Mouse (Mus musculus) CH12.LX (cell line): ENCODE data around the gene Fbxw11. TPM values are rescaled to one million over a fixed set of nuclear protein-coding genes. Genes with fewer than 3 reads are reported as not detected.

Experiments
- DNase-seq: peaks from one replicate; pipeline ENCODE4 v3.0.0-alpha.2; 2013; ENCODE audit errors: extremely low read depth
- H3K27ac ChIP-seq: 2 replicates; pipeline ENCODE4 v1.5.1; 2012; ENCODE audit warnings: low read depth, mild to moderate bottlenecking, control low read depth, moderate library complexity; ENCODE audit not compliant: insufficient read depth
- H3K27me3 ChIP-seq: replicated peaks from 2 replicates; pipeline ENCODE3; 2012; ENCODE audit warnings: inconsistent platforms
- H3K36me3 ChIP-seq, 2 experiments: replicated peaks in 1 of 2; 2 replicates each; pipeline versions ENCODE3 to v1.6.1; 2012; ENCODE audit warnings: inconsistent platforms in 1 of 2, low read length in 1 of 2, mild to moderate bottlenecking in 1 of 2, mixed read lengths in 1 of 2, moderate library complexity in 1 of 2; ENCODE audit not compliant: control insufficient read depth in 1 of 2, insufficient read depth in 1 of 2
- H3K4me1 ChIP-seq, 2 experiments: 2 replicates each; pipeline ENCODE4 v1.6.1; 2012; ENCODE audit warnings: inconsistent platforms in 1 of 2, moderate library complexity in 1 of 2; ENCODE audit not compliant: insufficient read depth in 2 of 2, control insufficient read depth in 1 of 2
- H3K4me2 ChIP-seq: 2 replicates; pipeline ENCODE4 v1.6.1; 2012; ENCODE audit warnings: low read depth, mild to moderate bottlenecking, control low read depth; ENCODE audit not compliant: poor library complexity, insufficient read depth, severe bottlenecking
- H3K4me3 ChIP-seq, 3 experiments: fragments of 150-350 bp in 1 of 3; sonication (generic) in 1 of 3; replicated peaks in 1 of 3; 2 replicates each; pipeline versions ENCODE3 to v1.5.1; 2011 to 2012; ENCODE audit warnings: low read depth in 2 of 3, low read length in 2 of 3, mild to moderate bottlenecking in 2 of 3, moderate library complexity in 2 of 3, control low read depth in 1 of 3, improper control_type of control experiment in 1 of 3, inconsistent platforms in 1 of 3, mixed read lengths in 1 of 3; ENCODE audit not compliant: poor library complexity in 1 of 3
- H3K79me2 ChIP-seq: replicated peaks from 2 replicates; pipeline ENCODE4 v1.6.1; 2012; ENCODE audit warnings: mild to moderate bottlenecking, moderate library complexity; ENCODE audit not compliant: control insufficient read depth, poor library complexity, insufficient read depth, severe bottlenecking; ENCODE audit errors: extremely low read depth
- H3K9ac ChIP-seq: 2 replicates; pipeline ENCODE4 v1.6.1; 2012; ENCODE audit warnings: low read depth, mild to moderate bottlenecking, control low read depth, moderate library complexity; ENCODE audit not compliant: insufficient read depth
- H3K9me3 ChIP-seq: replicated peaks from 2 replicates; pipeline ENCODE3; 2012; ENCODE audit warnings: low read length, inconsistent platforms, mixed read lengths
- CHD2 ChIP-seq: IDR thresholded peaks from 2 replicates; pipeline ENCODE4 v1.6.1; 2011; ENCODE audit warnings: low read length, improper control_type of control experiment
- CTCF ChIP-seq, 2 experiments: IDR thresholded peaks in 1 of 2; conservative IDR thresholded peaks in 1 of 2; 2 replicates each; pipeline ENCODE4 v1.5.1; 2011 to 2012; ENCODE audit warnings: low read depth in 2 of 2, low read length in 2 of 2, improper control_type of control experiment in 1 of 2, inconsistent platforms in 1 of 2, mild to moderate bottlenecking in 1 of 2, moderate library complexity in 1 of 2
- E2F4 ChIP-seq: IDR thresholded peaks from 2 replicates; pipeline ENCODE4 v1.6.1; 2011; ENCODE audit warnings: low read depth, low read length, improper control_type of control experiment; ENCODE audit not compliant: insufficient replicate concordance
- EP300 ChIP-seq: IDR thresholded peaks from 2 replicates; pipeline ENCODE4 v1.6.1; 2011; ENCODE audit warnings: low read length, improper control_type of control experiment
- ETS1 ChIP-seq: conservative IDR thresholded peaks from 2 replicates; pipeline ENCODE4 v1.6.1; 2012; ENCODE audit warnings: low read depth, mild to moderate bottlenecking, inconsistent platforms, low read length, improper control_type of control experiment, moderate library complexity
- GABPA ChIP-seq: IDR thresholded peaks from 2 replicates; pipeline ENCODE4 v1.6.1; 2012; ENCODE audit warnings: low read depth, low read length, improper control_type of control experiment, inconsistent platforms; ENCODE audit not compliant: insufficient replicate concordance
- HCFC1 ChIP-seq: IDR thresholded peaks from 2 replicates; pipeline ENCODE4 v1.6.1; 2012; ENCODE audit warnings: low read depth, mild to moderate bottlenecking, inconsistent platforms, low read length, improper control_type of control experiment
- IRF4 ChIP-seq: IDR thresholded peaks from 2 replicates; pipeline ENCODE4 v1.6.1; 2014; ENCODE audit warnings: low read depth, mild to moderate bottlenecking, inconsistent platforms, low read length, improper control_type of control experiment
- JUN ChIP-seq: IDR thresholded peaks from 2 replicates; pipeline ENCODE4 v1.6.1; 2011; ENCODE audit warnings: low read depth, mild to moderate bottlenecking, low read length, improper control_type of control experiment, moderate library complexity; ENCODE audit not compliant: insufficient read depth
- MAFK ChIP-seq: IDR thresholded peaks from 2 replicates; pipeline ENCODE4 v1.6.1; 2011; ENCODE audit warnings: low read length, improper control_type of control experiment; ENCODE audit not compliant: insufficient replicate concordance
- MAX ChIP-seq: IDR thresholded peaks from 2 replicates; pipeline ENCODE4 v1.6.1; 2011; ENCODE audit warnings: low read length, improper control_type of control experiment
- MAZ ChIP-seq: IDR thresholded peaks from 2 replicates; pipeline ENCODE4 v1.6.1; 2012; ENCODE audit warnings: low read depth, mild to moderate bottlenecking, inconsistent platforms, low read length, improper control_type of control experiment, moderate library complexity
- MEF2A ChIP-seq: IDR thresholded peaks from 2 replicates; pipeline ENCODE4 v1.6.1; 2014; ENCODE audit warnings: low read depth, mild to moderate bottlenecking, inconsistent platforms, low read length, improper control_type of control experiment, borderline replicate concordance
- MXI1 ChIP-seq: IDR thresholded peaks from 2 replicates; pipeline ENCODE4 v1.6.1; 2011; ENCODE audit warnings: mild to moderate bottlenecking, low read depth, low read length, improper control_type of control experiment
- NRF1 ChIP-seq: IDR thresholded peaks from 2 replicates; pipeline ENCODE4 v1.6.1; 2014; ENCODE audit warnings: low read depth, mild to moderate bottlenecking, inconsistent platforms, low read length, improper control_type of control experiment, moderate library complexity
- PAX5 ChIP-seq: IDR thresholded peaks from 2 replicates; pipeline ENCODE4 v1.6.1; 2012; ENCODE audit warnings: low read length, inconsistent platforms, mixed read lengths
- POLR2AphosphoS2 ChIP-seq: IDR thresholded peaks from 2 replicates; pipeline ENCODE4 v1.6.1; 2011; ENCODE audit warnings: low read depth, low read length, improper control_type of control experiment
- RAD21 ChIP-seq: IDR thresholded peaks from 2 replicates; pipeline ENCODE4 v1.6.1; 2011; ENCODE audit warnings: low read depth, mild to moderate bottlenecking, low read length, improper control_type of control experiment, moderate library complexity
- RCOR1 ChIP-seq: conservative IDR thresholded peaks from 2 replicates; pipeline ENCODE4 v1.6.1; 2012; ENCODE audit warnings: low read depth, mild to moderate bottlenecking, inconsistent platforms, low read length, improper control_type of control experiment
- TCF12 ChIP-seq: IDR thresholded peaks from 2 replicates; pipeline ENCODE4 v1.6.1; 2014; ENCODE audit warnings: low read depth, mild to moderate bottlenecking, inconsistent platforms, low read length, improper control_type of control experiment
- UBTF ChIP-seq: IDR thresholded peaks from 2 replicates; pipeline ENCODE4 v1.6.1; 2012; ENCODE audit warnings: low read depth, mild to moderate bottlenecking, inconsistent platforms, low read length, improper control_type of control experiment, moderate library complexity
- USF1 ChIP-seq: IDR thresholded peaks from 2 replicates; pipeline ENCODE4 v1.6.1; 2014; ENCODE audit warnings: low read depth, mild to moderate bottlenecking, inconsistent platforms, low read length, improper control_type of control experiment
- ZC3H11A ChIP-seq: IDR thresholded peaks from 2 replicates; pipeline ENCODE4 v1.6.1; 2012; ENCODE audit warnings: low read depth, mild to moderate bottlenecking, inconsistent platforms, low read length, improper control_type of control experiment
- ZKSCAN1 ChIP-seq: IDR thresholded peaks from 2 replicates; pipeline ENCODE4 v1.6.1; 2012; ENCODE audit warnings: low read depth, inconsistent platforms, low read length, improper control_type of control experiment, borderline replicate concordance
- ZMIZ1 ChIP-seq: IDR thresholded peaks from 2 replicates; pipeline ENCODE4 v1.6.1; 2012; ENCODE audit warnings: low read depth, mild to moderate bottlenecking, inconsistent platforms, low read length, improper control_type of control experiment
- dilution Hi-C: fragments of 300-500 bp; cut with MboI; formaldehyde crosslinking; loops from 2 replicates; pipeline ENCODE4 v1.14.3; 2020; ENCODE audit warnings: low sequenced_read_pairs; ENCODE audit not compliant: extremely low pct_unique_long_range_greater_than_20kb, extremely low pct_ligation_motif_present
- in situ Hi-C: fragments of 300-500 bp; cut with MboI; formaldehyde crosslinking; loops from 3 replicates; pipeline ENCODE4 v1.14.3; 2019; ENCODE audit warnings: low sequenced_read_pairs, low pct_ligation_motif_present, low pct_unique_long_range_greater_than_20kb, mixed read lengths
- polyA plus RNA-seq: library from polyadenylated mRNA; unstranded; fragments of >175 nt; gene quantifications from 2 replicates; pipeline ENCODE4 v1.2.1, GENCODE M21; 2012; ENCODE audit warnings: low read depth; ENCODE audit not compliant: insufficient read length
- total RNA-seq, 2 experiments: library from RNA; depleted of rRNA; stranded (reverse); fragments of 300-350 nt in 1 of 2; fragments of >200 nt in 1 of 2; gene quantifications; 2 replicates each; pipeline ENCODE4 v1.2.3; 2012 to 2014

Gene Fbxw11
- total and polyA plus RNA-seq, 3 experiments = 54.5 to 85.0 (median 58.5) TPM

GRCm38 (mm10) chr11:32697695-32698094 is 55.2 kb downstream of the Fbxw11 start:
- no peak for TF ChIP-seq IRF4
- no peak for TF ChIP-seq MEF2A
- no peak for TF ChIP-seq MAFK
- no peak for TF ChIP-seq CHD2
- TF ChIP-seq ZC3H11A = no peak
- no peak for TF ChIP-seq MAZ
- no peak for TF ChIP-seq E2F4
- no peak for TF ChIP-seq CTCF (conservative IDR thresholded peaks at IDR 0.05 in 1 of 2, IDR thresholded peaks at IDR 0.05 in 1 of 2; ENCODE audit: low read depth in 2 of 2, low read length in 2 of 2)
- no peak for TF ChIP-seq JUN
- no peak for TF ChIP-seq TCF12
- no peak for TF ChIP-seq HCFC1
- no peak for TF ChIP-seq ETS1
- TF ChIP-seq USF1 = no peak
- TF ChIP-seq ZKSCAN1 = no peak
- no peak for TF ChIP-seq POLR2AphosphoS2
- Histone ChIP-seq H3K27ac (no peak overlapping the region), H3K4me1 (peaks cover 20 to 83% of the 10 kb centered on the region in 2 experiments), H3K4me2 (no peak overlapping the region), H3K36me3 (peaks cover 0 to 8% of the 10 kb centered on the region in 2 experiments), H3K9me3 (no peaks in the 10 kb centered on the region), H3K4me3 (no peak overlapping the region), H3K79me2 (peaks cover 59% of the 10 kb centered on the region), H3K27me3 (no peaks in the 10 kb centered on the region), H3K9ac (no peak overlapping the region)
- dilution Hi-C loops = no loop called here
- in situ Hi-C loops = no loop called here
- DNase-seq = no peak

GRCm38 (mm10) chr11:32699913-32700493 is 57.5 kb downstream of the Fbxw11 start:
- no peak overlapping the region for H3K4me2 ChIP-seq
- no peak for DNase-seq

More at GRCm38 (mm10) chr11:32699913-32700493, 57.5 kb downstream of the Fbxw11 start:
- no peaks in the 10 kb centered on the region for H3K9me3 ChIP-seq
- no peak overlapping the region for H3K4me3 ChIP-seq
- no peak for TF ChIP-seq MAX
- TF ChIP-seq NRF1 = no peak
- TF ChIP-seq ETS1 = no peak
- no peak for TF ChIP-seq IRF4
- no peak for TF ChIP-seq JUN
- TF ChIP-seq GABPA = no peak
- no peak for TF ChIP-seq EP300
- TF ChIP-seq UBTF = no peak
- TF ChIP-seq E2F4 = no peak
- TF ChIP-seq ZMIZ1 = no peak
- TF ChIP-seq RAD21 = no peak
- no peak for TF ChIP-seq MXI1
- TF ChIP-seq PAX5 = no peak
- no peak for TF ChIP-seq CTCF (conservative IDR thresholded peaks at IDR 0.05 in 1 of 2, IDR thresholded peaks at IDR 0.05 in 1 of 2; ENCODE audit: low read depth in 2 of 2, low read length in 2 of 2)
- no peak for TF ChIP-seq RCOR1
- TF ChIP-seq HCFC1 = no peak
- TF ChIP-seq USF1 = no peak
- H3K79me2 ChIP-seq = peaks cover 56% of the 10 kb centered on the region
- dilution Hi-C loops = no loop called here
- peaks cover 0 to 15% of the 10 kb centered on the region in 2 experiments for H3K36me3 ChIP-seq
- H3K27ac ChIP-seq = no peak overlapping the region
- in situ Hi-C loops = loop anchor here (10.0 kb wide), 1 partner anchor 165 kb away; the partner anchor contains the start of genes Efcab9 and Stk10
- no peak overlapping the region for H3K9ac ChIP-seq
- H3K27me3 ChIP-seq = no peaks in the 10 kb centered on the region
- H3K4me1 ChIP-seq = peaks cover 22 to 87% of the 10 kb centered on the region in 2 experiments
